Mouse (Mus musculus) G1E (cell line): ENCODE results near the gene Epb41l2. TPM values are rescaled to one million over a fixed set of nuclear protein-coding genes. Genes with fewer than 3 reads are reported as not detected.

Experiments
- ATAC-seq: 2 replicates; pipeline ENCODE4 v1.8.0; 2016; ENCODE audit warnings: mild to moderate bottlenecking; ENCODE audit not compliant: insufficient number of reproducible peaks, poor library complexity, low FRiP score, severe bottlenecking; ENCODE audit errors: extremely low read depth
- DNase-seq: peaks from one replicate; pipeline ENCODE4 v3.0.0; 2012; ENCODE audit warnings: low spot score
- H3K27me3 ChIP-seq: 2 replicates; pipeline ENCODE4 v1.6.1; 2012; ENCODE audit warnings: mild to moderate bottlenecking, low read length, inconsistent platforms; ENCODE audit not compliant: insufficient read depth
- H3K36me3 ChIP-seq: replicated peaks from 2 replicates; pipeline ENCODE3; 2012; ENCODE audit warnings: mild to moderate bottlenecking, inconsistent platforms
- H3K4me1 ChIP-seq: 2 replicates; pipeline ENCODE4 v1.6.1; 2012; ENCODE audit warnings: low read depth, low read length, inconsistent platforms, mixed read lengths; ENCODE audit not compliant: insufficient read depth
- H3K4me3 ChIP-seq: 2 replicates; pipeline ENCODE4 v1.5.1; 2012; ENCODE audit warnings: low read depth, mild to moderate bottlenecking, inconsistent platforms, low read length, moderate library complexity, mixed read lengths
- H3K9me3 ChIP-seq: replicated peaks from 2 replicates; pipeline ENCODE4 v1.6.1; 2012; ENCODE audit warnings: inconsistent platforms
- CTCF ChIP-seq: IDR thresholded peaks from 2 replicates; pipeline ENCODE4 v1.5.1; 2012; ENCODE audit warnings: low read depth, low read length, inconsistent platforms, mixed read lengths
- GATA1 ChIP-seq: IDR thresholded peaks from 2 replicates; pipeline ENCODE4 v1.6.1; 2012; ENCODE audit warnings: borderline replicate concordance, low read length, inconsistent platforms, mixed read lengths
- GATA2 ChIP-seq: IDR thresholded peaks from 2 replicates; pipeline ENCODE4 v1.6.1; 2012; ENCODE audit warnings: low read depth, low read length, inconsistent platforms, borderline replicate concordance
- POLR2AphosphoS5 ChIP-seq: IDR thresholded peaks from 2 replicates; pipeline ENCODE4 v1.6.1; 2012; ENCODE audit warnings: low read depth, low read length, inconsistent platforms; ENCODE audit not compliant: insufficient replicate concordance
- TAL1 ChIP-seq: conservative IDR thresholded peaks from 2 replicates; pipeline ENCODE4 v1.6.1; 2012; ENCODE audit warnings: low read depth, low read length, inconsistent platforms, mixed read lengths
- polyA plus RNA-seq: library from polyadenylated mRNA; stranded (reverse); fragments of >175 nt; gene quantifications from 2 replicates; pipeline ENCODE4 v1.2.3, GENCODE M21; 2012
- total RNA-seq, 2 experiments: library from RNA; stranded (forward) in 1 of 2; stranded (reverse) in 1 of 2; fragments of 200-1000 nt in 1 of 2; fragments of >200 nt in 1 of 2; fragmentation: Nextera tagmentation in 1 of 2; gene quantifications; 2 replicates each; pipeline ENCODE4 v1.2.3; 2014 to 2017

Gene Epb41l2
- total and polyA plus RNA-seq, 3 experiments, result 0.71 TPM; not detected in 2

- DNase-seq (no peak), ATAC-seq (no peak)
- no peaks in the 10 kb centered on the region for H3K4me1 ChIP-seq
- no peaks in the 10 kb centered on the region for H3K36me3 ChIP-seq
- TF ChIP-seq CTCF, result no peak
- TF ChIP-seq TAL1, result no peak
- TF ChIP-seq GATA2, result no peak
- no peak for TF ChIP-seq POLR2AphosphoS5
- no peak for TF ChIP-seq GATA1
- H3K4me3 ChIP-seq, result no peak overlapping the region
- no peaks in the 10 kb centered on the region for H3K9me3 ChIP-seq
- no peaks in the 10 kb centered on the region for H3K27me3 ChIP-seq
Measured at GRCm38 (mm10) chr10:25371336-25371735, 11.7 kb downstream of the Epb41l2 start.

- no peaks in the 10 kb centered on the region for H3K4me1 ChIP-seq
- H3K9me3 ChIP-seq, result no peaks in the 10 kb centered on the region
- no peak for TF ChIP-seq GATA2
- TF ChIP-seq GATA1, result no peak
- no peak for TF ChIP-seq TAL1
- no peak for TF ChIP-seq POLR2AphosphoS5
- TF ChIP-seq CTCF, result no peak
- ATAC-seq, result no peak
- no peaks in the 10 kb centered on the region for H3K27me3 ChIP-seq
- no peak overlapping the region for H3K4me3 ChIP-seq
- DNase-seq, result no peak
- H3K36me3 ChIP-seq, result no peaks in the 10 kb centered on the region
Measured at GRCm38 (mm10) chr10:25371915-25372371, 12.3 kb downstream of the Epb41l2 start.

GRCm38 (mm10) chr10:25372510-25373148 is 13.0 kb downstream of the Epb41l2 start:
- no peak for TF ChIP-seq CTCF
- TF ChIP-seq TAL1, result no peak
- no peak for TF ChIP-seq GATA1
- no peak for TF ChIP-seq POLR2AphosphoS5
- TF ChIP-seq GATA2, result no peak
- Histone ChIP-seq H3K9me3 (no peaks in the 10 kb centered on the region), H3K4me1 (no peaks in the 10 kb centered on the region), H3K36me3 (no peaks in the 10 kb centered on the region), H3K4me3 (no peak overlapping the region), H3K27me3 (no peaks in the 10 kb centered on the region)
- ATAC-seq (no peak), DNase-seq (no peak)

- DNase-seq (no peak), ATAC-seq (no peak)
- H3K4me3 ChIP-seq, result no peak overlapping the region
- no peaks in the 10 kb centered on the region for H3K4me1 ChIP-seq
- H3K36me3 ChIP-seq, result no peaks in the 10 kb centered on the region
- H3K27me3 ChIP-seq, result no peaks in the 10 kb centered on the region
- no peak for TF ChIP-seq TAL1
- no peak for TF ChIP-seq GATA2
- TF ChIP-seq GATA1, result no peak
- H3K9me3 ChIP-seq, result no peaks in the 10 kb centered on the region
Measured at GRCm38 (mm10) chr10:25375036-25375435, 15.4 kb downstream of the Epb41l2 start.

- DNase-seq (no peak), ATAC-seq (no peak)
- no peaks in the 10 kb centered on the region for H3K9me3 ChIP-seq
- no peak overlapping the region for H3K4me3 ChIP-seq
- H3K4me1 ChIP-seq, result no peaks in the 10 kb centered on the region
- no peaks in the 10 kb centered on the region for H3K36me3 ChIP-seq
- TF ChIP-seq GATA2, result no peak
- TF ChIP-seq POLR2AphosphoS5, result no peak
- TF ChIP-seq TAL1, result no peak
- TF ChIP-seq GATA1, result no peak
- TF ChIP-seq CTCF, result no peak
- H3K27me3 ChIP-seq, result peaks cover 3% of the 10 kb centered on the region; the same call in 1 of the 2 replicates
Measured at GRCm38 (mm10) chr10:25380746-25381481, 21.3 kb downstream of the Epb41l2 start.

- ATAC-seq, result no peak
- Histone ChIP-seq H3K27me3 (peaks cover 3% of the 10 kb centered on the region; the same call in 1 of the 2 replicates), H3K9me3 (no peaks in the 10 kb centered on the region), H3K4me3 (no peak overlapping the region), H3K36me3 (no peaks in the 10 kb centered on the region), H3K4me1 (no peaks in the 10 kb centered on the region)
- DNase-seq, result no peak
- no peak for TF ChIP-seq GATA1
- TF ChIP-seq CTCF, result no peak
- TF ChIP-seq TAL1, result no peak
- no peak for TF ChIP-seq POLR2AphosphoS5
- no peak for TF ChIP-seq GATA2
Measured at GRCm38 (mm10) chr10:25381951-25382350, 22.4 kb downstream of the Epb41l2 start.
